Mouse (Mus musculus): ENCODE data around the gene Spns2.

The Spns2 gene

GRCm38 (mm10) chr11:72489881-72490301 is at the start of gene Spns2:
Gene Spns2, minus strand, starts transcription at chr11:72489904.
- no peak for DNase-seq (ENCODE audit: extremely low read depth, insufficient read length, low spot score)

- no peak for DNase-seq (ENCODE audit: extremely low read depth, insufficient read length, low spot score)
Measured at GRCm38 (mm10) chr11:72538811-72539210, 49.1 kb upstream of the Spns2 start.

DNA sequence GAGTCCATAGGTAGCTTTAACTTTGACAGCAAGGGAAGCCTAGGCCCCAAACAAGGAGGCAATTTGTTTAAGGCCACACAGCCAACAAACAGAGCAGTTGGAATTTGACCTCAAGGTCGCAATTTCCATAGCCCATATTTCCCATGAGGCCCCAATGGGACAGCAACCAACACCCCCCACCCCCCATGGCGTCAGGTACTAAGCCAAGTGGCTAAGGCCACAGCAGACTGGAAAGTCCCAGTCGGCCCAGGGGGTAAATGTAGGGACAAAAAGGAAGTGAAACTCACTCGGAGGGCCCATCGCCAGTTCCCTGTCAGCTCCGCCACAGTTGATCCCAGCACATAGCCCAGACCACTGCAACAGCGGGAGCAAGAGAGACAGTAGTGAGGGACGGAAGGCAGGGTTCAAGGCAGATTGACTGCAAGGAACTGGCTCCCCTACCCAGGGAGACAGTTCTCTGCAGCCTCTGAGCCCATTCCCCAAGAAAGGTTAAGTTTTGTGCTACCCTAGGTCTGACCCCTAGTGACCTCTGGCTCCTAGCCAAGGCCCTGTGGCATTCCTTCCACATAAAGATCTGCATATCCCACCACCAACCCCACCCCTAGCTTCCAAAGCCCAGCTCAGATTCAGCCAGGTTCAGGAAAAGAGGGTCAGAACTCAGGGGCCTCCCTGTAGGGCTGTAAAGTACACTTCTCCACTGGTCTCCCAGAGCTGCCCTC is 48.5 kb upstream of the Spns2 start:
- DNase-seq (ENCODE audit: extremely low read depth, insufficient read length, low spot score): no peak

GRCm38 (mm10) chr11:72537503-72537902 is 47.8 kb upstream of the Spns2 start:
- no peak for DNase-seq (ENCODE audit: extremely low read depth, insufficient read length, low spot score)

DNA sequence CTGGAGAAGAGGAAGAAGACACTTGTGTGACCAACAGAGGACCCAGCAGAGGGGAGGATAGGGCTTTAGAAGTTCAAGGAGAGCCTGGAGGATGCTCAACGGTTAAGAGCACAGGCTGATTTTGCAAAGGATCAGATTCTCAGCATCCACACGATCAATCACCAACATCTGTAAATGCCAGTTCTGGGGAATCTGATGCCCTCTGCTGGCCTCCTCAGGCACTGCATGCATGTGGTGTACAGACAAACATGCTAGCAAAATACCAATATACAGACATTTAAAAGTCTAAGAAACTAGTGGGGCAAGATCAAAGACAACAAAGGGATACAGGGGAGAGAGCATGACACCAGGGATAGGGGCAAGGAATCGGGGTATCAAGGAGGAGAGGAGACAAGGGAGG is 45.8 kb upstream of the Spns2 start:
- DNase-seq (ENCODE audit: extremely low read depth, insufficient read length, low spot score): no peak

DNA sequence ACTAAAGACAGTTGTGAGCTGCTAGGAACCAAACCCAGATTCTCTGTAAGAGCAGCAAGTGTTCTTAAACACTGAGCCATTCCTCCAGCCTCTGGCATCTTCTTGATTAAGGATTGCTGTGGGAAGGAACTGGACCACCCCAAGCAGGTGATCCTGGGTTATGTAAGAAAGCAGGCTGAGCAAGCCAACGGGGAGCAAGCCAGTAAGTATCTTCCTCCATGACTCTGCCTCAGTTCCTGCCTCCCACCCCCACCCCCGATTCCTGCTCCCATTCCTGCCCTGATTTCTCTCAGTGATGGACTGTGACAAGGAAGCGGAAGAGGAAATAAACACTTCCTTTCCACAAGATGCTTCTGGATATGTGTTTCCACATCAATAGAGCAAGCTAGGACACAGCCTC is 43.2 kb upstream of the Spns2 start:
- no peak for DNase-seq (ENCODE audit: extremely low read depth, insufficient read length, low spot score)

DNA sequence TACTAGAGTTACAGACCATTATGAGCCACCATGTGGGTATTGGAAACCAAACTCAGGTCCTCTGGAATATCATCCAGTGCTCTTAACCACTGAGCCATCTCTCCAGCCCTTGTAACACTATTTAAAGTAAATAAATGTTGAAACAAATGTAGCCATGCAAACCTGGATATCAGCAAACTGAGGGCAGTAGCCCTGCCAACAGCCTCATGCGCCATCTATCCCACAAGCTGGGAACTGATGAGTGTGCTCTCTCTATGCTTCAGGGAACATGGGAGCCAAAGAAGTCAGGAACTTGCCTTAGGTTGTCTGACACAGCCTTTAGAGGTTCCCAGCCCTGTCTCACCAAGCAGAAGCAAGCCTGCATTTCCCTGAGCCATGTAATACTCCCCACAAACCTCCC is 41.9 kb upstream of the Spns2 start:
- DNase-seq (ENCODE audit: extremely low read depth, insufficient read length, low spot score): no peak

GRCm38 (mm10) chr11:72531144-72531543 is 41.4 kb upstream of the Spns2 start:
- no peak for DNase-seq (ENCODE audit: extremely low read depth, insufficient read length, low spot score)

DNA sequence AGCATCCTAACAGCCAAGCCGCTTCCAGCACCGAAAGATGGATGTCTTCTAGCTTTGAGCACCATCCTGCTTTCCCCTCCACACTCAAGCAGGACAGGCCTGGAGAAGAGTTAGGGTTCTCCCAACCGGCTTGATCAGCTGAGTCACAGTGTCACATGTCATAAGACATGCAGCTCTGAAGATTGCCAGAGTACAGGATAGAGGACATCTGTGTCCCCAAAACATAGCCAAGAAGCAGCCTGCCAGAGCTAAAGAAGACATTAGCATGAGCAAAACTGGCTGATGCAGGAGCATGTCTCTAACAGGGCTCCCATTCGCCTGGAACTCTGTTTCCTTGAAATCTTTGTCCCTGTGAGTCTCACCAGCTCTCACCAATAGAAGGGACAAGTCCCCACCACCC is 36.5 kb upstream of the Spns2 start:
- DNase-seq (ENCODE audit: extremely low read depth, insufficient read length, low spot score): no peak

- no peak for DNase-seq (ENCODE audit: extremely low read depth, insufficient read length, low spot score)
Measured at GRCm38 (mm10) chr11:72523711-72524110, 34.0 kb upstream of the Spns2 start.

DNA sequence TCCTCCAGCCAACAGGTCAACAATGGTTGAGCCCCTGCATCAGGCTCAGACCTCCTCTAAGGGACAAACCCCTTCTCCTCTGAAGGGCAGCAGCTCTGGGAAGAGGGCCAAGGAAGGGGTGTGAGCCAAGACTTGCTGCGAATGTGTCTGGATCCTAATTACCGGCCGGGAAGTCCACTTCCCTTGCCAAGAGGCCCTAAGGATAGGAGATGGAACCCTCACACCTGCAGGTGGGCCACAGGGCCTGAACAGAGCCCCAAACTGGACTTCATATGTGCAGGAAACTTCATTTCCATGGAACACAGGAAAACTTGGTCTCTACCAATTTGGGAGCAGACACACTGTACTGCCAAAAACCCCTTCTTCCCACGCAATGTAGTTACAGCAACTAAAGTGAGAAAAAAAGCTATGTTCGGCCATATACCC is 32.9 kb upstream of the Spns2 start:
- no peak for DNase-seq (ENCODE audit: extremely low read depth, insufficient read length, low spot score)

GRCm38 (mm10) chr11:72521598-72522541 is 32.2 kb upstream of the Spns2 start:
- no peak for DNase-seq (ENCODE audit: extremely low read depth, insufficient read length, low spot score)

GRCm38 (mm10) chr11:72519895-72520294 is 30.2 kb upstream of the Spns2 start:
- DNase-seq (ENCODE audit: extremely low read depth, insufficient read length, low spot score): no peak

DNA sequence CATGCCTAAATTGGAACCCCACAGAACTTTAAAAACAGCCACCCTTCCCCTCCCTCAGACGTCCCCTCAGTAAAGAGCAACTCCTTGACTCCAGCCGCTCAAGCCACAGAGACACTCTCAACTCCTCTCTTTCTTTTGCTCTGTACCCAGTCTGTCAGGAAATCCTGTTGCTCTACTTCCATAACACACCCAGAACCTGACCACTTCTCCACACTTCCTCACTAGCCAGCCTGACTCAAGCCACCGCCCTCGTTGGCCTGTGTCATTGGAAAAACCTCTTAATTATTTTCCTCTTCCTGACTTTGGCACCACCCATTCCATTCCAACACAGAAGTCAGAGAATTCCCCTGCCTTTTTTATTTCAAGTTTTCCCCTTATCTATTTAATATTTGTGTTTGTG is 29.5 kb upstream of the Spns2 start:
- no peak for DNase-seq (ENCODE audit: extremely low read depth, insufficient read length, low spot score)

DNA sequence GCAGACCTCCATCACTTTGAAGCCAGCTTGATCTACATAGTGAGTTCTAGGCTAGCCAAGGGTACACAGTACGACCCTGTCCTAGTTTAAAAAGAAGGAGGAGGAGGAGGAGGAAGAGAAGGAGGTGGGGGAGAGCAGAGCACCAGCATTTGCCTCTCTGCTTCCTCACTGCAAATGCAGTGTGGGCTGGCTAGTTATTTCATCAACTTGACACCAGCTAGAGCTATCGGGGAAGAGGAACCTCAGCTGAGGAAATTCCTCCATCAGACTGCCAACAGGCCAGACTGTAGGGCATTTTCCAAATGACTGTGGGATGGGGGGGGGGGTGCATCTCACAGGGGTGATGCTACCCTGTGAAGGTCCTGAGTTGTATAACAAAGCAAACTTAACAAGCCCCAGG is 28.7 kb upstream of the Spns2 start:
- DNase-seq (ENCODE audit: extremely low read depth, insufficient read length, low spot score): no peak

GRCm38 (mm10) chr11:72514967-72515366 is 25.3 kb upstream of the Spns2 start:
- DNase-seq (ENCODE audit: extremely low read depth, insufficient read length, low spot score): no peak

- DNase-seq (ENCODE audit: extremely low read depth, insufficient read length, low spot score): no peak
Measured at GRCm38 (mm10) chr11:72508651-72509050, 18.9 kb upstream of the Spns2 start.

- DNase-seq (ENCODE audit: extremely low read depth, insufficient read length, low spot score): no peak
Measured at GRCm38 (mm10) chr11:72507651-72508050, 17.9 kb upstream of the Spns2 start.

GRCm38 (mm10) chr11:72504016-72504797 is 14.5 kb upstream of the Spns2 start:
- no peak for DNase-seq (ENCODE audit: extremely low read depth, insufficient read length, low spot score)

DNA sequence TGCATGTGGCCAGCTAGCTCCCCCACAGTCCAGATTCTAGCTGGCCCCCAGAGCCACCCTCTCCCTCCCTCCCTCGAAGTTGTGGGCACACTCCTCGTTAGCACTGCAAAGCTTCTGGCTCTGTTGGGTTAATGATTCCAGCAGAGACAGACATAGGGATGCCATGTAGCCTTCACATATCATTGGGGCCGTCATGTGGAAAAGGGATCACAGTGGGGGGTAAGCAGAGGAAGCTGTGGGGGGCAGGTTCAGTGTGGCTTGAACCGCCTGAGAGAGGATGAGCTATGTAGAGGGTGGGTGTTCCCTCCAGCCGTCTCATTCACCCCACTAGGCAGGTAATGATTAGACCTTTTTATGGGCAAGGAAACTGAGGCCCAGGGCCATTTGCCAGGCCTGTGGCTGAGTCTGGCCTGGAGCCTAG is 13.8 kb upstream of the Spns2 start:
- DNase-seq (ENCODE audit: extremely low read depth, insufficient read length, low spot score): no peak

DNA sequence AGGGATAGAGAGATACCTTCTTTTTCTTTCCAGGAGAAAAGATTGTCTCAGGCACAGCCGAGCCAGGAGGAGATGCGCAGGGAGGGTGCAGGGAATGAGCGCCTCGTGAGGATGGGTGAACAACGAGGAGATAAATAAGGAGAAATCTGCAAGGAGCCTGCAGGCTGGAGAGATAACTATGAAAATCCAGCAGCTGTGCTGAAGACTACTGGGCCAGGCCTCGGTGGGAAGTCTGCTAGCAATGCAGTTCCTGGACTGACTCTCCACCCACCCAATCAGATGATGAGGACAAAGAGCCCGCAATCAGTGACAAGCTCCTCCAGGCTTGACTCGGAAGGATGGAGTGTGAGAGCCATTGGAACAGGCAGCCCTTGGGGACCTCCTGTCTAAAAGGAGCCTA is 12.5 kb upstream of the Spns2 start:
- DNase-seq (ENCODE audit: extremely low read depth, insufficient read length, low spot score): no peak

Data from 3134 (cell line).